Mouse (Mus musculus): Measurements from ENCODE around the gene Gpc3. TPM values are rescaled to one million over a fixed set of nuclear protein-coding genes. Genes with fewer than 3 reads are reported as not detected.

The Gpc3 gene
- total and polyA plus RNA-seq, 3 experiments: not detected

GRCm38 (mm10) chrX:52245694-52246297 is 368.0 kb downstream of the Gpc3 start:
- H3K79me2 ChIP-seq (replicated peaks; ENCODE audit: control insufficient read depth, extremely low read depth, insufficient read depth, poor library complexity, severe bottlenecking): no peaks in the 10 kb centered on the region
- no peak overlapping the region for H3K4me2 ChIP-seq (ENCODE audit: insufficient read depth, low read depth, poor library complexity, severe bottlenecking)
- no peak overlapping the region for H3K4me3 ChIP-seq (replicated peaks in 1 of 3; ENCODE audit: low read depth in 2 of 3, low read length in 2 of 3, poor library complexity in 1 of 3)
- no peak for DNase-seq (ENCODE audit: extremely low read depth)
- no peak for TF ChIP-seq BHLHE40 (IDR thresholded peaks at IDR 0.05; ENCODE audit: low read depth, low read length)
- no peak for TF ChIP-seq EP300 (IDR thresholded peaks at IDR 0.05; ENCODE audit: low read length)
- TF ChIP-seq CTCF (conservative IDR thresholded peaks at IDR 0.05 in 1 of 2, IDR thresholded peaks at IDR 0.05 in 1 of 2; ENCODE audit: low read depth in 2 of 2, low read length in 2 of 2): no peak
- TF ChIP-seq PAX5 (IDR thresholded peaks at IDR 0.05; ENCODE audit: low read length): no peak
- TF ChIP-seq JUN (IDR thresholded peaks at IDR 0.05; ENCODE audit: insufficient read depth, low read depth, low read length): no peak
- TF ChIP-seq ZC3H11A (IDR thresholded peaks at IDR 0.05; ENCODE audit: low read depth, low read length): no peak
- no peak for TF ChIP-seq ZNF384 (IDR thresholded peaks at IDR 0.05; ENCODE audit: low read depth, low read length)
- no peak for TF ChIP-seq USF2 (conservative IDR thresholded peaks at IDR 0.05; ENCODE audit: low read depth, low read length)
- TF ChIP-seq RCOR1 (conservative IDR thresholded peaks at IDR 0.05; ENCODE audit: low read depth, low read length): no peak
- TF ChIP-seq MYC (IDR thresholded peaks at IDR 0.05; ENCODE audit: low read depth, low read length): no peak
- no peak for TF ChIP-seq IRF4 (IDR thresholded peaks at IDR 0.05; ENCODE audit: low read depth, low read length)
- no peaks in the 10 kb centered on the region for H3K36me3 ChIP-seq (replicated peaks in 1 of 2; ENCODE audit: control insufficient read depth in 1 of 2, insufficient read depth in 1 of 2, low read length in 1 of 2)
- H3K27ac ChIP-seq (ENCODE audit: insufficient read depth, low read depth): no peak overlapping the region
- H3K4me1 ChIP-seq (ENCODE audit: control insufficient read depth in 1 of 2, insufficient read depth in 2 of 2): no peaks in the 10 kb centered on the region
- H3K27me3 ChIP-seq (replicated peaks): no peaks in the 10 kb centered on the region
- in situ Hi-C loops (cut with MboI; ENCODE audit: low pct_ligation_motif_present, low pct_unique_long_range_greater_than_20kb, low sequenced_read_pairs): no loop called here
- H3K9ac ChIP-seq (ENCODE audit: insufficient read depth, low read depth): no peak overlapping the region
- dilution Hi-C loops (cut with MboI; ENCODE audit: extremely low pct_ligation_motif_present, extremely low pct_unique_long_range_greater_than_20kb, low sequenced_read_pairs): no loop called here
- no peaks in the 10 kb centered on the region for H3K9me3 ChIP-seq (replicated peaks; ENCODE audit: low read length)

GRCm38 (mm10) chrX:52237470-52237869 is 376.3 kb downstream of the Gpc3 start:
- no peak overlapping the region for H3K9ac ChIP-seq (ENCODE audit: insufficient read depth, low read depth)
- H3K27ac ChIP-seq (ENCODE audit: insufficient read depth, low read depth): no peak overlapping the region
- no peaks in the 10 kb centered on the region for H3K79me2 ChIP-seq (replicated peaks; ENCODE audit: control insufficient read depth, extremely low read depth, insufficient read depth, poor library complexity, severe bottlenecking)
- TF ChIP-seq HCFC1 (IDR thresholded peaks at IDR 0.05; ENCODE audit: low read depth, low read length) (no peak), POLR2AphosphoS2 (IDR thresholded peaks at IDR 0.05; ENCODE audit: low read depth, low read length) (no peak), MAZ (IDR thresholded peaks at IDR 0.05; ENCODE audit: low read depth, low read length) (no peak), ZC3H11A (IDR thresholded peaks at IDR 0.05; ENCODE audit: low read depth, low read length) (no peak), JUND (conservative IDR thresholded peaks at IDR 0.05; ENCODE audit: low read depth, low read length) (no peak), JUN (IDR thresholded peaks at IDR 0.05; ENCODE audit: insufficient read depth, low read depth, low read length) (no peak), MYC (IDR thresholded peaks at IDR 0.05; ENCODE audit: low read depth, low read length) (no peak), USF1 (IDR thresholded peaks at IDR 0.05; ENCODE audit: low read depth, low read length) (no peak)
- no peaks in the 10 kb centered on the region for H3K27me3 ChIP-seq (replicated peaks)
- no peak overlapping the region for H3K4me2 ChIP-seq (ENCODE audit: insufficient read depth, low read depth, poor library complexity, severe bottlenecking)
- no peaks in the 10 kb centered on the region for H3K9me3 ChIP-seq (replicated peaks; ENCODE audit: low read length)
- H3K36me3 ChIP-seq (replicated peaks in 1 of 2; ENCODE audit: control insufficient read depth in 1 of 2, insufficient read depth in 1 of 2, low read length in 1 of 2): no peaks in the 10 kb centered on the region
- in situ Hi-C loops (cut with MboI; ENCODE audit: low pct_ligation_motif_present, low pct_unique_long_range_greater_than_20kb, low sequenced_read_pairs) (no loop called here), dilution Hi-C loops (cut with MboI; ENCODE audit: extremely low pct_ligation_motif_present, extremely low pct_unique_long_range_greater_than_20kb, low sequenced_read_pairs) (no loop called here)
- no peak overlapping the region for H3K4me3 ChIP-seq (replicated peaks in 1 of 3; ENCODE audit: low read depth in 2 of 3, low read length in 2 of 3, poor library complexity in 1 of 3)
- DNase-seq (ENCODE audit: extremely low read depth): no peak
- H3K4me1 ChIP-seq (ENCODE audit: control insufficient read depth in 1 of 2, insufficient read depth in 2 of 2): no peaks in the 10 kb centered on the region

Measured in CH12.LX (cell line).